15 mouse cellular contexts compared by ENCODE assay signal in the genomic region with DNA sequence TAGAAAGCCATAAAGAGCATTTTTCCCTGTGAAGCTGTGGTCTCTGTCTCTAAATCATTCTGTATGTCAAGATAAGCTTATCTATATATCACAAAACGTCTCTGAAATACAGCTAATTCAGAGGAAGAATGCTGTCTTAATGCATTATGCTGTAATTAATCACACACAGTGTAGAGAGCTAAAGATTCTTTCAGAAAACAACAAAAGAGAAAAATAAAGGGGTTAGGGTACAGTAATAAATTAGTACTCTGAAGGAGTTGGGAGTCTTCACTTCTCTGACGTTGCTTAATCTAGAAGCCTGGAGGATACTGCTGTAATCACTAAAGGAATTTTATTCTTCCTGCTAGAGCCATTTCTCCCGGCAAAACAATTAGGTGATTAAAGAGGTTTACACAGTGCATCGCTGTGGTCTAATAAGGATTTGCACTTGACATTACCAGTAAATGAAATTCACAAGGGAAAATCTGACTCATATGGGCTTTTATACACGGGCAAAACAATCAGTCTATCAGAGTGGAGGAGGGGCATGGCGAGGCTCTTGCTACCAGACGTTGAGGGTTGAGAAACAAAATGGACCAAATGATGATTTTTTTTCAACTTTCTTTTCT.
DNase-seq lines count a peak whose midpoint lies in the region; ATAC-seq lines count a peak whose summit lies in the region.
"Had no signal": no experiment of that assay in that cellular context is flagged by ENCODE, and none has a peak within 500 bp of the region (broad histone marks: within the 10 kb centered on the region; RNA-seq: fewer than 3 reads in every experiment).

No protein-coding gene starts in this region.

- H3K36me3 ChIP-seq in hindbrain, embryonic 14.5 days (replicated peaks; ENCODE audit: control insufficient read depth, insufficient read depth) = no peaks in the 10 kb centered on the region
- no peaks in the 10 kb centered on the region for H3K36me3 ChIP-seq in neural tube, embryonic 13.5 days
- H3K36me3 ChIP-seq: limb, embryonic 13.5 days; lung, embryonic 15.5 days had no signal

- intact Hi-C loops in left cerebral cortex, postnatal 25 days (cut with DNase I) = no loop called here

- H3K4me1 ChIP-seq in hindbrain, embryonic 14.5 days (replicated peaks; ENCODE audit: control insufficient read depth, insufficient read depth, low read length) = peaks cover 7% of the 10 kb centered on the region; the same call in 1 of the 2 replicates
- H3K4me1 ChIP-seq in neural tube, embryonic 13.5 days (replicated peaks) = peaks cover 7% of the 10 kb centered on the region
- H3K4me1 ChIP-seq: limb, embryonic 13.5 days; lung, embryonic 15.5 days had no signal

- H3K4me2 ChIP-seq in hindbrain, embryonic 14.5 days (replicated peaks) = peak overlapping the region; percentile 42
- peak overlapping the region; percentile 30; the same call in 1 of the 2 replicates for H3K4me2 ChIP-seq in neural tube, embryonic 13.5 days
- H3K4me2 ChIP-seq: limb, embryonic 13.5 days; lung, embryonic 15.5 days had no signal

- ATAC-seq in hindbrain, embryonic 14.5 days (ENCODE audit: low FRiP score) = peak; percentile 51; the same call in 1 of the 2 replicates
- ATAC-seq in neural tube, embryonic 13.5 days (ENCODE audit: low read depth) = peak; percentile 76
- ATAC-seq: inflammation-experienced regulatory T-cells, adult 6 months had no signal

- H3K27ac ChIP-seq in hindbrain, embryonic 14.5 days = peak overlapping the region; percentile 43; the same call in 1 of the 2 replicates
- H3K27ac ChIP-seq in neural tube, embryonic 13.5 days (replicated peaks) = no peak overlapping the region
- H3K27ac ChIP-seq: limb, embryonic 13.5 days; lung, embryonic 15.5 days had no signal

- no peak overlapping the region for H3K4me3 ChIP-seq in hindbrain, embryonic 14.5 days (replicated peaks; ENCODE audit: low read length)
- no peak overlapping the region for H3K4me3 ChIP-seq in neural tube, embryonic 13.5 days
- H3K4me3 ChIP-seq: limb, embryonic 13.5 days; lung, embryonic 15.5 days had no signal

- WGBS in hindbrain, embryonic 14.5 days = 19% methylated on average over 7 of the region's 7 CpGs
- WGBS in neural tube, embryonic 13.5 days = 12% methylated on average over 7 of the region's 7 CpGs

- H3K9ac ChIP-seq in hindbrain, embryonic 14.5 days = peak overlapping the region; percentile 31; the same call in 1 of the 2 replicates
- H3K9ac ChIP-seq in neural tube, embryonic 13.5 days = no peak overlapping the region
- H3K9ac ChIP-seq: limb, embryonic 13.5 days; lung, embryonic 15.5 days had no signal

- H3K27me3 ChIP-seq in hindbrain, embryonic 14.5 days (ENCODE audit: control insufficient read depth, insufficient read depth, low read length) = no peaks in the 10 kb centered on the region
- H3K27me3 ChIP-seq in neural tube, embryonic 13.5 days = no peaks in the 10 kb centered on the region
- H3K27me3 ChIP-seq: limb, embryonic 13.5 days; lung, embryonic 15.5 days had no signal

- peak; percentile 6 for DNase-seq in kidney, postnatal 10 days
- DNase-seq in kidney, adult 9 months = no peak
- DNase-seq in fibroblast of lung, adult 2 months (ENCODE audit: low read depth) = peak; percentile 7
- DNase-seq in hindbrain, embryonic 14.5 days (ENCODE audit: low spot score) = peak; percentile 37
- DNase-seq in thymus, adult 18-20 months = no peak
- DNase-seq in cerebellum, adult 18-20 months = no peak
- no peak for DNase-seq in left cerebral cortex, postnatal 25 days (ENCODE audit: low spot score in 2 of 2)
- DNase-seq: adrenal gland, postnatal 10 days; cerebellum, adult 11-12 months; gastrocnemius, postnatal 14 days; layer of hippocampus, postnatal 36 days had no signal

- H3K9me3 ChIP-seq in hindbrain, embryonic 14.5 days (ENCODE audit: control insufficient read depth, low read length) = no peaks in the 10 kb centered on the region
- no peaks in the 10 kb centered on the region for H3K9me3 ChIP-seq in neural tube, embryonic 13.5 days
- H3K9me3 ChIP-seq: limb, embryonic 13.5 days; lung, embryonic 15.5 days had no signal

Comparison
In these comparisons a context has a peak if more than half of its experiments do, and no peak if none do; other contexts are left out.
1. DNase-seq: peak in kidney, postnatal 10 days (single experiment), fibroblast of lung, adult 2 months (single experiment) and hindbrain, embryonic 14.5 days (single experiment); none in kidney, adult 9 months (single experiment), thymus, adult 18-20 months (0 of 2), cerebellum, adult 18-20 months (0 of 2) and left cerebral cortex, postnatal 25 days (0 of 2).